Mouse (Mus musculus) liver, embryonic 13.5 days (tissue): ENCODE measurements around the gene Tmem170b. TPM values are rescaled to one million over a fixed set of nuclear protein-coding genes. Genes with fewer than 3 reads are reported as not detected.
A peak's percentile ranks its signal among the peaks of the same experiment; 100 is the strongest.

ENCODE experiments used
- ATAC-seq: fragments of 200-750 bp; cut with Nextera tagmentation; 2 replicates; pipeline ENCODE4 v1.8.0; 2017; ENCODE audit warnings: low read depth, mild to moderate bottlenecking, moderate number of reproducible peaks, moderate library complexity
- DNase-seq: peaks from one replicate; pipeline ENCODE4 v3.0.0; 2022
- H3K27ac ChIP-seq: fragments of 300-500 bp; sonication (generic); 2 replicates; pipeline ENCODE4 v1.5.1; 2015; ENCODE audit warnings: moderate library complexity, mild to moderate bottlenecking, inconsistent platforms
- H3K27me3 ChIP-seq: fragments of 300-500 bp; sonication (generic); 2 replicates; pipeline ENCODE4 v1.6.1; 2015; ENCODE audit warnings: mild to moderate bottlenecking, inconsistent platforms
- H3K36me3 ChIP-seq: fragments of 300-500 bp; sonication (generic); 2 replicates; pipeline ENCODE4 v1.6.1; 2015; ENCODE audit warnings: mild to moderate bottlenecking, inconsistent platforms
- H3K4me1 ChIP-seq: fragments of 300-500 bp; sonication (generic); replicated peaks from 2 replicates; pipeline ENCODE4 v1.6.1; 2015; ENCODE audit warnings: inconsistent platforms
- H3K4me2 ChIP-seq: fragments of 300-500 bp; sonication (generic); 2 replicates; pipeline ENCODE4 v1.6.1; 2015; ENCODE audit warnings: inconsistent platforms, mild to moderate bottlenecking, moderate library complexity
- H3K4me3 ChIP-seq: fragments of 300-500 bp; sonication (generic); replicated peaks from 2 replicates; pipeline ENCODE4 v1.5.1; 2015; ENCODE audit warnings: mild to moderate bottlenecking, inconsistent platforms
- H3K9ac ChIP-seq: fragments of 300-500 bp; sonication (generic); 2 replicates; pipeline ENCODE4 v1.6.1; 2015; ENCODE audit warnings: mild to moderate bottlenecking, inconsistent platforms
- H3K9me3 ChIP-seq: fragments of 300-500 bp; sonication (generic); replicated peaks from 2 replicates; pipeline ENCODE4 v1.6.1; 2016; ENCODE audit warnings: inconsistent platforms
- WGBS: fragments of 180-500 bp; shearing (Covaris S2); methylation state at CpG from one replicate; pipeline ENCODE4 v1.1.7; 2015; ENCODE audit not compliant: insufficient replicate concordance; 5-methylcytosine and 5-hydroxymethylcytosine counted together
- polyA plus RNA-seq: library from polyadenylated mRNA; unstranded; fragments of >200 nt; fragmentation: Nextera tagmentation; extraction: Ambion mirVana; gene quantifications from 2 replicates; pipeline ENCODE4 v1.2.1, GENCODE M21; 2015

Tmem170b gene
- polyA plus RNA-seq = 4.5 and 5.9 TPM in 2 replicates

GRCm38 (mm10) chr13:41605099-41606010 is at the start of gene Tmem170b:
Gene Tmem170b (plus strand): TSS chr13:41605907.
- peaks cover 43% of the 10 kb centered on the region for H3K4me1 ChIP-seq
- peak within 1 kb of the TSS; percentile 95 for H3K9ac ChIP-seq
- H3K27ac ChIP-seq = peak within 1 kb of the TSS; percentile 83
- peak; percentile 96 for ATAC-seq
- peak; percentile 91 for DNase-seq
- H3K36me3 ChIP-seq = no peaks in the 10 kb centered on the region
- H3K27me3 ChIP-seq = no peaks in the 10 kb centered on the region
- under 1% methylated on average over 57 of the region's 87 CpGs for WGBS
- peak within 1 kb of the TSS; percentile 93 for H3K4me3 ChIP-seq
- peak within 1 kb of the TSS; percentile 96 for H3K4me2 ChIP-seq
- no peaks in the 10 kb centered on the region for H3K9me3 ChIP-seq

- ATAC-seq (no peak), DNase-seq (no peak)
- no peak overlapping the region for H3K4me2 ChIP-seq
- H3K9ac ChIP-seq = no peak overlapping the region
- H3K4me1 ChIP-seq = no peaks in the 10 kb centered on the region
- no peak overlapping the region for H3K27ac ChIP-seq
- no peaks in the 10 kb centered on the region for H3K27me3 ChIP-seq
- no peaks in the 10 kb centered on the region for H3K9me3 ChIP-seq
- 62% methylated on average over 4 of the region's 4 CpGs for WGBS
- no peaks in the 10 kb centered on the region for H3K36me3 ChIP-seq
- no peak overlapping the region for H3K4me3 ChIP-seq
Measured at GRCm38 (mm10) chr13:41561024-41561423, 44.7 kb upstream of the Tmem170b start.

- H3K9me3 ChIP-seq = no peaks in the 10 kb centered on the region
- H3K27me3 ChIP-seq = no peaks in the 10 kb centered on the region
- 58% methylated on average over 3 of the region's 3 CpGs for WGBS
- H3K4me1 ChIP-seq = no peaks in the 10 kb centered on the region
- ATAC-seq (no peak), DNase-seq (no peak)
- H3K4me3 ChIP-seq = no peak overlapping the region
- H3K27ac ChIP-seq = no peak overlapping the region
- no peak overlapping the region for H3K4me2 ChIP-seq
- no peak overlapping the region for H3K9ac ChIP-seq
- no peaks in the 10 kb centered on the region for H3K36me3 ChIP-seq
Measured at GRCm38 (mm10) chr13:41568421-41568820, 37.3 kb upstream of the Tmem170b start.

- Histone ChIP-seq H3K4me1 (no peaks in the 10 kb centered on the region), H3K27ac (no peak overlapping the region), H3K36me3 (no peaks in the 10 kb centered on the region), H3K9ac (no peak overlapping the region), H3K4me2 (no peak overlapping the region), H3K27me3 (no peaks in the 10 kb centered on the region), H3K4me3 (no peak overlapping the region), H3K9me3 (no peaks in the 10 kb centered on the region)
- ATAC-seq (no peak), DNase-seq (no peak)
- WGBS = 62% methylated on average over 8 of the region's 8 CpGs
Measured at GRCm38 (mm10) chr13:41568926-41569325, 36.8 kb upstream of the Tmem170b start.

- ATAC-seq (no peak), DNase-seq (no peak)
- H3K36me3 ChIP-seq = no peaks in the 10 kb centered on the region
- H3K9ac ChIP-seq = no peak overlapping the region
- H3K4me3 ChIP-seq = no peak overlapping the region
- 51% methylated on average over 3 of the region's 3 CpGs for WGBS
- no peak overlapping the region for H3K27ac ChIP-seq
- H3K27me3 ChIP-seq = no peaks in the 10 kb centered on the region
- no peaks in the 10 kb centered on the region for H3K4me1 ChIP-seq
- H3K4me2 ChIP-seq = no peak overlapping the region
- H3K9me3 ChIP-seq = no peaks in the 10 kb centered on the region
Measured at GRCm38 (mm10) chr13:41569776-41570175, 35.9 kb upstream of the Tmem170b start.

GRCm38 (mm10) chr13:41571368-41572350 is 34.0 kb upstream of the Tmem170b start:
- Histone ChIP-seq H3K4me2 (no peak overlapping the region), H3K36me3 (no peaks in the 10 kb centered on the region), H3K27me3 (no peaks in the 10 kb centered on the region), H3K9me3 (no peaks in the 10 kb centered on the region), H3K27ac (no peak overlapping the region), H3K4me3 (no peak overlapping the region), H3K9ac (no peak overlapping the region), H3K4me1 (no peaks in the 10 kb centered on the region)
- DNase-seq = peak; percentile 55
- no peak for ATAC-seq
- WGBS = 49% methylated on average over 13 of the region's 13 CpGs

- ATAC-seq (no peak), DNase-seq (no peak)
- Histone ChIP-seq H3K4me1 (no peaks in the 10 kb centered on the region), H3K4me3 (no peak overlapping the region), H3K9me3 (no peaks in the 10 kb centered on the region), H3K36me3 (no peaks in the 10 kb centered on the region), H3K27me3 (no peaks in the 10 kb centered on the region), H3K4me2 (no peak overlapping the region), H3K27ac (no peak overlapping the region), H3K9ac (no peak overlapping the region)
- WGBS = 46% methylated on average over 4 of the region's 4 CpGs
Measured at GRCm38 (mm10) chr13:41572351-41572735, 33.4 kb upstream of the Tmem170b start.

GRCm38 (mm10) chr13:41573126-41573846 is 32.4 kb upstream of the Tmem170b start:
- H3K36me3 ChIP-seq = no peaks in the 10 kb centered on the region
- ATAC-seq (no peak), DNase-seq (no peak)

GRCm38 (mm10) chr13:41581058-41581457 is 24.6 kb upstream of the Tmem170b start:
- Histone ChIP-seq H3K27ac (no peak overlapping the region), H3K9ac (no peak overlapping the region), H3K27me3 (no peaks in the 10 kb centered on the region), H3K4me3 (no peak overlapping the region), H3K4me2 (no peak overlapping the region), H3K9me3 (no peaks in the 10 kb centered on the region), H3K4me1 (no peaks in the 10 kb centered on the region), H3K36me3 (no peaks in the 10 kb centered on the region)
- DNase-seq (no peak), ATAC-seq (no peak)
- 61% methylated on average over 4 of the region's 4 CpGs for WGBS

More at GRCm38 (mm10) chr13:41573126-41573846, 32.4 kb upstream of the Tmem170b start:
- Histone ChIP-seq H3K27ac (no peak overlapping the region), H3K27me3 (no peaks in the 10 kb centered on the region), H3K9ac (no peak overlapping the region), H3K9me3 (no peaks in the 10 kb centered on the region), H3K4me1 (no peaks in the 10 kb centered on the region), H3K4me3 (no peak overlapping the region), H3K4me2 (no peak overlapping the region)
- WGBS = 41% methylated on average over 4 of the region's 4 CpGs

- Histone ChIP-seq H3K36me3 (no peaks in the 10 kb centered on the region), H3K4me2 (no peak overlapping the region), H3K4me3 (no peak overlapping the region), H3K27me3 (no peaks in the 10 kb centered on the region), H3K4me1 (no peaks in the 10 kb centered on the region), H3K9ac (no peak overlapping the region), H3K27ac (no peak overlapping the region), H3K9me3 (no peaks in the 10 kb centered on the region)
- ATAC-seq = no peak
- WGBS = 68% methylated on average over 7 of the region's 7 CpGs
- DNase-seq = no peak
Measured at GRCm38 (mm10) chr13:41583666-41584357, 21.9 kb upstream of the Tmem170b start.
